Mouse (Mus musculus) heart, adult 2 months (tissue): ENCODE results near the gene Klhl20. TPM values are rescaled to one million over a fixed set of nuclear protein-coding genes. Genes with fewer than 3 reads are reported as not detected.
A peak's percentile ranks its signal among the peaks of the same experiment; 100 is the strongest.

Experiments
- DNase-seq, 2 experiments: peaks; one replicate each; pipeline ENCODE4 v3.0.0; 2021
- H3K27ac ChIP-seq: fragments of 200-600 bp; 2 replicates; pipeline ENCODE4 v1.8.1; 2022
- H3K27me3 ChIP-seq: fragments of 200-500 bp; 2 replicates; pipeline ENCODE4 v1.6.1; 2012; ENCODE audit warnings: mild to moderate bottlenecking, low read length, inconsistent platforms, mixed read lengths; ENCODE audit not compliant: control insufficient read depth, insufficient read depth
- H3K36me3 ChIP-seq: fragments of 200-500 bp; 2 replicates; pipeline ENCODE4 v1.6.1; 2012; ENCODE audit warnings: low read length, inconsistent platforms; ENCODE audit not compliant: control insufficient read depth, insufficient read depth
- H3K4me1 ChIP-seq: fragments of 200-500 bp; 2 replicates; pipeline ENCODE4 v1.6.1; 2011; ENCODE audit warnings: low read length; ENCODE audit not compliant: control insufficient read depth, insufficient read depth
- H3K4me3 ChIP-seq: fragments of 200-600 bp; 2 replicates; pipeline ENCODE4 v1.8.1; 2022
- H3K79me2 ChIP-seq: fragments of 200-500 bp; replicated peaks from 2 replicates; pipeline ENCODE4 v1.6.1; 2012; ENCODE audit warnings: mild to moderate bottlenecking, inconsistent platforms, low read length, moderate library complexity, mixed read lengths; ENCODE audit not compliant: control insufficient read depth, insufficient read depth
- H3K9ac ChIP-seq: fragments of 200-500 bp; 2 replicates; pipeline ENCODE4 v1.6.1; 2012; ENCODE audit warnings: low read depth, mild to moderate bottlenecking, control low read depth, inconsistent platforms, low read length, mixed read lengths
- CTCF ChIP-seq: fragments of 200-600 bp; IDR thresholded peaks from 2 replicates; pipeline ENCODE4 v1.8.1; 2022; ENCODE audit warnings: antibody characterized with exemption, mild to moderate bottlenecking, moderate library complexity
- EP300 ChIP-seq: fragments of 200-500 bp; IDR thresholded peaks from 2 replicates; pipeline ENCODE4 v1.6.1; 2011; ENCODE audit warnings: low read depth, low read length, control low read depth; ENCODE audit not compliant: insufficient read depth
- POLR2A ChIP-seq: fragments of 200-500 bp; IDR thresholded peaks from 2 replicates; pipeline ENCODE4 v1.6.1; 2011; ENCODE audit warnings: mild to moderate bottlenecking, low read depth, low read length, control low read depth; ENCODE audit not compliant: insufficient read depth
- WGBS: fragments of 180-500 bp; shearing (Covaris S2); methylation state at CpG from one replicate; pipeline ENCODE4 v1.1.7; 2018; 5-methylcytosine and 5-hydroxymethylcytosine counted together
- intact Hi-C: fragments of 180-260 bp; cut with DNase I; formaldehyde crosslinking; loops from one replicate; pipeline ENCODE4 v1.15.1; 2025
- polyA plus RNA-seq: library from polyadenylated mRNA; depleted of rRNA; stranded (reverse); fragments of >200 nt; gene quantifications from 2 replicates; pipeline ENCODE4 v1.2.3, GENCODE M21; 2012
- total RNA-seq, 2 experiments: library from RNA; stranded (reverse); gene quantifications; 2 replicates each; pipeline ENCODE4 v1.2.3; 2021

Klhl20 gene
- total and polyA plus RNA-seq, 3 experiments, result 7.3 to 10.6 (median 10.0) TPM

- Histone ChIP-seq H3K27me3 (no peaks in the 10 kb centered on the region), H3K79me2 (no peaks in the 10 kb centered on the region), H3K4me1 (no peaks in the 10 kb centered on the region), H3K4me3 (no peak overlapping the region), H3K9ac (no peak overlapping the region), H3K36me3 (no peaks in the 10 kb centered on the region; the same call in 1 of the 2 replicates), H3K27ac (no peak overlapping the region)
- TF ChIP-seq POLR2A (no peak), CTCF (no peak), EP300 (no peak)
- intact Hi-C loops, result no loop called here
- 91% methylated on average over 8 of the region's 8 CpGs for WGBS
- DNase-seq, result no peak
Measured at GRCm38 (mm10) chr1:161109216-161109615, 22.1 kb downstream of the Klhl20 start.

- TF ChIP-seq CTCF (no peak), EP300 (no peak)
- H3K79me2 ChIP-seq, result no peaks in the 10 kb centered on the region
- WGBS, result 60% methylated on average over 1 of the region's 1 CpGs
- H3K27ac ChIP-seq, result no peak overlapping the region
- H3K4me1 ChIP-seq, result no peaks in the 10 kb centered on the region
- DNase-seq, result no peak
- H3K36me3 ChIP-seq, result peaks cover 2% of the 10 kb centered on the region
- no peak overlapping the region for H3K9ac ChIP-seq
- intact Hi-C loops, result no loop called here
- no peaks in the 10 kb centered on the region for H3K27me3 ChIP-seq
- H3K4me3 ChIP-seq, result no peak overlapping the region
Measured at GRCm38 (mm10) chr1:161103842-161104241, 27.5 kb downstream of the Klhl20 start.

GRCm38 (mm10) chr1:161099721-161100405 is 31.4 kb downstream of the Klhl20 start:
- intact Hi-C loops, result no loop called here
- no peaks in the 10 kb centered on the region for H3K79me2 ChIP-seq
- no peak for DNase-seq
- no peaks in the 10 kb centered on the region for H3K4me1 ChIP-seq
- 94% methylated on average over 4 of the region's 4 CpGs for WGBS
- TF ChIP-seq CTCF, result no peak
- no peak for TF ChIP-seq POLR2A
- TF ChIP-seq EP300, result no peak
- no peak overlapping the region for H3K9ac ChIP-seq
- H3K36me3 ChIP-seq, result peaks cover 2% of the 10 kb centered on the region; the same call in 1 of the 2 replicates
- no peak overlapping the region for H3K4me3 ChIP-seq
- H3K27ac ChIP-seq, result no peak overlapping the region
- H3K27me3 ChIP-seq, result no peaks in the 10 kb centered on the region

GRCm38 (mm10) chr1:161077243-161077642 is 54.1 kb downstream of the Klhl20 start:
- H3K4me3 ChIP-seq, result no peak overlapping the region
- no peak overlapping the region for H3K27ac ChIP-seq
- H3K79me2 ChIP-seq, result no peaks in the 10 kb centered on the region
- no peak overlapping the region for H3K9ac ChIP-seq
- H3K27me3 ChIP-seq, result no peaks in the 10 kb centered on the region
- H3K4me1 ChIP-seq, result peaks cover 1% of the 10 kb centered on the region
- intact Hi-C loops, result no loop called here
- no peak for TF ChIP-seq CTCF
- TF ChIP-seq EP300, result no peak
- WGBS, result 84% methylated on average over 3 of the region's 3 CpGs
- no peaks in the 10 kb centered on the region for H3K36me3 ChIP-seq
- no peak for DNase-seq

- TF ChIP-seq POLR2A (no peak), CTCF (no peak), EP300 (no peak)
- H3K27ac ChIP-seq, result no peak overlapping the region
- H3K27me3 ChIP-seq, result no peaks in the 10 kb centered on the region
- H3K79me2 ChIP-seq, result no peaks in the 10 kb centered on the region
- intact Hi-C loops, result no loop called here
- H3K4me3 ChIP-seq, result no peak overlapping the region
- no peak overlapping the region for H3K9ac ChIP-seq
- H3K36me3 ChIP-seq, result no peaks in the 10 kb centered on the region
- WGBS, result 76% methylated on average over 6 of the region's 6 CpGs
- no peak for DNase-seq
- H3K4me1 ChIP-seq, result peaks cover 4% of the 10 kb centered on the region
Measured at GRCm38 (mm10) chr1:161076238-161076637, 55.1 kb downstream of the Klhl20 start.

GRCm38 (mm10) chr1:161071272-161071620 is 60.1 kb downstream of the Klhl20 start:
- Histone ChIP-seq H3K27ac (peak overlapping the region; percentile 58), H3K79me2 (no peaks in the 10 kb centered on the region), H3K4me3 (peak overlapping the region; percentile 92), H3K4me1 (peaks cover 4% of the 10 kb centered on the region), H3K27me3 (no peaks in the 10 kb centered on the region), H3K9ac (peak overlapping the region; percentile 22), H3K36me3 (no peaks in the 10 kb centered on the region)
- TF ChIP-seq POLR2A (no peak), CTCF (no peak), EP300 (no peak)
- under 1% methylated on average over 12 of the region's 12 CpGs for WGBS
- intact Hi-C loops, result loop anchor here (2.0 kb wide), 2 partner anchors 36 to 60 kb away; partner anchors contain the start of genes Klhl20 and Zbtb37
- no peak for DNase-seq
